Comparison of ENCODE assay signal across 8 mouse cellular contexts in the genomic region with DNA sequence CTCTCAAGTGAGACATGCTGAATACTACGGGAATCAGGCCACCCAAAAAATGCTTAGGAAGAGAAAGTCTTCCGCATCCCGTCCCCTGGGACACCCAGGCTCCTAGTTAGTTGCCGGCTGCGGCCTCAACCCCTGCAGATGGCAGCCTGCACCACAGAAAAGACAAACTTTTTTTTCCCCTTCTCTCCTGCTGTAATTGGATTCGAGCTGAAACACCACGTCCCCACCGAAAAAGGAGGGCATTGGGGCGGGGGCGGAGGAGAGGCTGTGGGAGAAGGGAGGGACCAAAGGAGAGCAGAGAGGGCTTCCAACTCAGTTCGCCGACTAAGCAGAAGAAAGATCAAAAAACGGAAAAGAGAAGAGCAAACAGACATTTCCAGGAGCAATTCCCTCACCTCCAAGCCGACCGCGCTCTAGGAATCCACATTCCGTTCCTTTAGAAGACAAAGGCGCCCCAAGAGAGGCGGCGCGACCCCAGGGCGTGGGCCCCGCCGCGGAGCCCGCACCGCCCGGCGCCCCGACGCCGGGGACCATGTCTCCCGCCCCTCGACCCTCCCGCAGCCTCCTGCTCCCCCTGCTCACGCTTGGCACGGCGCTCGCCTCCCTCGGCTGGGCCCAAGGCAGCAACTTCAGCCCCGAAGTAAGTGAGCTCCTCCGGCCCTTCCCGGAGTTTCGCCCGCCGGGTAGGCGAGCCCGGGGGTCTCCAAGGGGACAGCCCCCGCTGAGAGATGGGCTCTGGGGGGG. TPM values are rescaled to one million over a fixed set of nuclear protein-coding genes. Genes with fewer than 3 reads are reported as not detected.
DNase-seq lines count a peak whose midpoint lies in the region; ATAC-seq and TF ChIP-seq lines count a peak whose summit lies in the region.

Mmp14 (plus strand) TSS at position 279 of the 744 bp plus-strand sequence.

- no peak within 1 kb of the TSS for H3K27ac ChIP-seq in thymus, adult 2 months (ENCODE audit: control insufficient read depth, insufficient read depth, low read length)
- peak within 1 kb of the TSS; percentile 97 for H3K27ac ChIP-seq in embryonic fibroblast, embryonic 13.5 days (ENCODE audit: insufficient read depth, low read length)
- H3K27ac ChIP-seq in heart, embryonic 14.5 days (replicated peaks in 1 of 2; ENCODE audit: control insufficient read depth in 1 of 2, insufficient read depth in 1 of 2, low read depth in 2 of 2, low read length in 2 of 2) = peak within 1 kb of the TSS; percentile 92 to 94
- H3K27ac ChIP-seq in lung, embryonic 16.5 days (ENCODE audit: low read length) = peak within 1 kb of the TSS; percentile 99

- H3K36me3 ChIP-seq in thymus, adult 2 months (ENCODE audit: control insufficient read depth, insufficient read depth, low read length) = no peaks in the 10 kb centered on the region
- H3K36me3 ChIP-seq in heart, embryonic 14.5 days (ENCODE audit: control insufficient read depth, insufficient read depth, low read length) = peaks cover 24% of the 10 kb centered on the region
- H3K36me3 ChIP-seq in lung, embryonic 16.5 days (ENCODE audit: control insufficient read depth, insufficient read depth, low read length) = peaks cover 8% of the 10 kb centered on the region

- TF ChIP-seq POLR2A in thymus, adult 2 months (IDR thresholded peaks at IDR 0.05; ENCODE audit: control insufficient read depth, extremely low read depth, insufficient read depth, low read length, poor library complexity) = no peak
- peak; percentile 83 for TF ChIP-seq POLR2A in embryonic fibroblast, embryonic 13.5 days (IDR thresholded peaks at IDR 0.05; ENCODE audit: low read depth, low read length)

- H3K4me3 ChIP-seq in thymus, adult 2 months (ENCODE audit: control insufficient read depth, insufficient read depth, low read length) = peak within 1 kb of the TSS; percentile 37
- peak within 1 kb of the TSS; percentile 68 for H3K4me3 ChIP-seq in embryonic fibroblast, embryonic 13.5 days (ENCODE audit: insufficient read depth, low read length)
- H3K4me3 ChIP-seq in heart, embryonic 14.5 days (ENCODE audit: control insufficient read depth in 1 of 2, insufficient read depth in 1 of 2, low read depth in 1 of 2, low read length in 2 of 2) = peak within 1 kb of the TSS; percentile 85 to 90
- H3K4me3 ChIP-seq in lung, embryonic 16.5 days (ENCODE audit: low read length) = peak within 1 kb of the TSS; percentile 89

- TF ChIP-seq CTCF in thymus, adult 2 months (IDR thresholded peaks at IDR 0.05; ENCODE audit: borderline replicate concordance, control insufficient read depth, extremely low read depth, insufficient read depth, low read length, poor library complexity) = no peak
- TF ChIP-seq CTCF in embryonic fibroblast, embryonic 13.5 days (IDR thresholded peaks at IDR 0.05; ENCODE audit: borderline replicate concordance, insufficient read depth, low read length) = no peak

- peak within 1 kb of the TSS; percentile 100 for H3K9ac ChIP-seq in heart, embryonic 14.5 days (ENCODE audit: low read length)
- peak within 1 kb of the TSS; percentile 91 for H3K9ac ChIP-seq in lung, embryonic 16.5 days (ENCODE audit: low read length)

- peak within 1 kb of the TSS; percentile 76 for H3K4me2 ChIP-seq in heart, embryonic 14.5 days (ENCODE audit: low read length)
- H3K4me2 ChIP-seq in lung, embryonic 16.5 days (ENCODE audit: low read depth, low read length) = peak within 1 kb of the TSS; percentile 88

- H3K9me3 ChIP-seq in heart, embryonic 14.5 days (ENCODE audit: control insufficient read depth, low read length) = no peaks in the 10 kb centered on the region
- H3K9me3 ChIP-seq in lung, embryonic 16.5 days (ENCODE audit: control insufficient read depth, low read length) = no peaks in the 10 kb centered on the region

- WGBS in thymus, adult 2 months = 10% methylated on average over 49 of the region's 49 CpGs
- under 1% methylated on average over 48 of the region's 49 CpGs for WGBS in heart, embryonic 14.5 days
- WGBS in large intestine, adult 2 months = 3% methylated on average over 49 of the region's 49 CpGs
- under 1% methylated on average over 38 of the region's 49 CpGs for WGBS in lung, embryonic 16.5 days

- DNase-seq in thymus, adult 2 months = peak; percentile 27
- no peak for DNase-seq in thymus, postnatal 36 days
- DNase-seq in large intestine, adult 2 months (ENCODE audit: low read depth, low spot score) = no peak
- DNase-seq in ovary, postnatal 36 days (ENCODE audit: low spot score) = peak; percentile 81

- ATAC-seq in heart, embryonic 14.5 days (ENCODE audit: insufficient number of reproducible peaks, insufficient read depth, low FRiP score, low read depth) = peak; percentile 40; the same call in 1 of the 2 replicates
- peak; percentile 73 for ATAC-seq in lung, embryonic 16.5 days (ENCODE audit: low read depth)
- ATAC-seq in activated CD4-positive, CD25-positive, alpha-beta regulatory T cell, adult 4 months = no peak

- peaks cover 6% of the 10 kb centered on the region; the same call in 1 of the 2 replicates for H3K27me3 ChIP-seq in thymus, adult 2 months (ENCODE audit: control insufficient read depth, insufficient read depth, low read length)
- H3K27me3 ChIP-seq in heart, embryonic 14.5 days (ENCODE audit: control insufficient read depth, insufficient read depth, low read length) = no peaks in the 10 kb centered on the region
- H3K27me3 ChIP-seq in lung, embryonic 16.5 days (ENCODE audit: control insufficient read depth, insufficient read depth, low read depth, low read length) = no peaks in the 10 kb centered on the region

- H3K4me1 ChIP-seq in thymus, adult 2 months (replicated peaks; ENCODE audit: control insufficient read depth, insufficient read depth, low read length) = peaks cover 27% of the 10 kb centered on the region
- H3K4me1 ChIP-seq in embryonic fibroblast, embryonic 13.5 days (ENCODE audit: control insufficient read depth, insufficient read depth, low read length) = peaks cover 33% of the 10 kb centered on the region
- H3K4me1 ChIP-seq in heart, embryonic 14.5 days (ENCODE audit: control insufficient read depth in 2 of 2, insufficient read depth in 2 of 2, low read length in 2 of 2) = peaks cover 27 to 44% of the 10 kb centered on the region in 2 experiments
- peaks cover 53% of the 10 kb centered on the region for H3K4me1 ChIP-seq in lung, embryonic 16.5 days (replicated peaks; ENCODE audit: control insufficient read depth, insufficient read depth, low read length)

RNA-seq across cellular contexts. Expression of gene Mmp14, which starts in this region (rescaled TPM):
- 76.5 and 89.3 TPM in 2 replicates for polyA plus RNA-seq in thymus, adult 2 months (2012; rRNA removed)
- polyA plus RNA-seq in embryonic fibroblast, embryonic 13.5 days (2011; ENCODE audit: insufficient read length, low read depth, missing spikeins) = 618 and 779 TPM in 2 replicates
- polyA plus RNA-seq in heart, embryonic 14.5 days (2014; fragmentation: Nextera tagmentation; extraction: Ambion mirVana) = 100 and 115 TPM in 2 replicates
- 37.7 and 47.3 TPM in 2 replicates for polyA plus RNA-seq in large intestine, adult 2 months (2012; rRNA removed)
- polyA plus RNA-seq in lung, embryonic 16.5 days (2015; fragmentation: Nextera tagmentation; extraction: Ambion mirVana) = 176 and 183 TPM in 2 replicates
- under 1 TPM; 0.24 to 0.25 TPM for polyA plus RNA-seq in activated CD4-positive, CD25-positive, alpha-beta regulatory T cell, adult 4 months (2017; shearing (Covaris generic))

Comparison
In these comparisons a context has a peak if more than half of its experiments do, and no peak if none do; other contexts are left out.
1. RNA of gene Mmp14 (polyA plus RNA-seq): 618 to 779 TPM in embryonic fibroblast, embryonic 13.5 days, 176 to 183 TPM in lung, embryonic 16.5 days, 100 to 115 TPM in heart, embryonic 14.5 days, 76.5 to 89.3 TPM in thymus, adult 2 months and 37.7 to 47.3 TPM in large intestine, adult 2 months; 0.24 to 0.25 TPM in activated CD4-positive, CD25-positive, alpha-beta regulatory T cell, adult 4 months; every median in the first group is over 10 times any median in the second.
2. DNase-seq: peak in thymus, adult 2 months (single experiment) and ovary, postnatal 36 days (single experiment); none in thymus, postnatal 36 days (0 of 2) and large intestine, adult 2 months (single experiment).
3. H3K4me3 ChIP-seq: peak in every context shown above with its lines; median percentile 89 in lung, embryonic 16.5 days; 88 in heart, embryonic 14.5 days; 68 in embryonic fibroblast, embryonic 13.5 days; 37 in thymus, adult 2 months.